Mouse (Mus musculus): Measurements from ENCODE around the gene Arhgap10. TPM values are rescaled to one million over a fixed set of nuclear protein-coding genes. Genes with fewer than 3 reads are reported as not detected.

Arhgap10 gene
- total RNA-seq, 2 experiments from 2014 or later, result 49.3 to 51.0 TPM

- no peak for DNase-seq
These were observed 110.9 kb downstream of the Arhgap10 start for GRCm38 (mm10) chr8:77406846-77407245.

- DNase-seq, result no peak
These were observed 111.3 kb downstream of the Arhgap10 start for GRCm38 (mm10) chr8:77406444-77406843.

- no peak for DNase-seq
These were observed 113.7 kb downstream of the Arhgap10 start for GRCm38 (mm10) chr8:77404017-77404416.

GRCm38 (mm10) chr8:77401934-77402333, 115.8 kb downstream of the Arhgap10 start:
- DNase-seq, result no peak

- no peak for DNase-seq
These were observed 116.6 kb downstream of the Arhgap10 start for GRCm38 (mm10) chr8:77401140-77401539.

GRCm38 (mm10) chr8:77384080-77384479, 133.7 kb downstream of the Arhgap10 start:
- no peak for DNase-seq

GRCm38 (mm10) chr8:77383671-77384070, 134.1 kb downstream of the Arhgap10 start:
- no peak for DNase-seq

GRCm38 (mm10) chr8:77380844-77381243, 136.9 kb downstream of the Arhgap10 start:
- no peak for DNase-seq

- DNase-seq, result peak; percentile 6 to 34
These were observed 138.5 kb downstream of the Arhgap10 start for GRCm38 (mm10) chr8:77379300-77379699.

- DNase-seq, result peak; percentile 17 to 30
These were observed 141.3 kb downstream of the Arhgap10 start for GRCm38 (mm10) chr8:77376451-77376853.

GRCm38 (mm10) chr8:77375999-77376398, 141.8 kb downstream of the Arhgap10 start:
- DNase-seq, result no peak

GRCm38 (mm10) chr8:77371006-77371405, 146.7 kb downstream of the Arhgap10 start:
- DNase-seq, result no peak

GRCm38 (mm10) chr8:77370308-77370707, 147.4 kb downstream of the Arhgap10 start:
- DNase-seq, result no peak

- DNase-seq, result no peak
These were observed 148.1 kb downstream of the Arhgap10 start for GRCm38 (mm10) chr8:77369671-77370070.

GRCm38 (mm10) chr8:77367091-77367490, 150.7 kb downstream of the Arhgap10 start:
- peak in 1 of 2 experiments; percentile 32 for DNase-seq

GRCm38 (mm10) chr8:77366446-77366845, 151.3 kb downstream of the Arhgap10 start:
- DNase-seq, result no peak

- DNase-seq, result no peak
These were observed 151.8 kb downstream of the Arhgap10 start for GRCm38 (mm10) chr8:77365990-77366389.

GRCm38 (mm10) chr8:77364472-77364871, 153.3 kb downstream of the Arhgap10 start:
- peak; percentile 41 to 54 for DNase-seq

- no peak for DNase-seq
These were observed 156.9 kb downstream of the Arhgap10 start for GRCm38 (mm10) chr8:77360853-77361252.

GRCm38 (mm10) chr8:77360423-77360822, 157.3 kb downstream of the Arhgap10 start:
- DNase-seq, result no peak

GRCm38 (mm10) chr8:77357126-77357525, 160.6 kb downstream of the Arhgap10 start:
- no peak for DNase-seq

GRCm38 (mm10) chr8:77355344-77355743, 162.4 kb downstream of the Arhgap10 start:
- DNase-seq, result no peak

GRCm38 (mm10) chr8:77354189-77354588, 163.6 kb downstream of the Arhgap10 start:
- no peak for DNase-seq

- no peak for DNase-seq
These were observed 166.4 kb downstream of the Arhgap10 start for GRCm38 (mm10) chr8:77351177-77351860.

Data from heart, adult 18-20 months (tissue).